Mouse (Mus musculus) myocyte (in vitro differentiated cells): ENCODE results near the gene Ntan1. TPM values are rescaled to one million over a fixed set of nuclear protein-coding genes. Genes with fewer than 3 reads are reported as not detected.
A peak's percentile ranks its signal among the peaks of the same experiment; 100 is the strongest.

ENCODE experiments used
- H3K27me3 ChIP-seq: one replicate; pipeline ENCODE4 v1.6.1; 2011; ENCODE audit not compliant: control insufficient read depth, insufficient read depth, insufficient read length
- H3K36me3 ChIP-seq: one replicate; pipeline ENCODE4 v1.6.1; 2011; ENCODE audit not compliant: control insufficient read depth, insufficient read depth
- H3K4me2 ChIP-seq: one replicate; pipeline ENCODE4 v1.6.1; 2011; ENCODE audit warnings: low read depth, control low read depth
- H3K4me3 ChIP-seq: one replicate; pipeline ENCODE4 v1.5.1; 2011; ENCODE audit warnings: mild to moderate bottlenecking, control low read depth, moderate library complexity
- H3K79me2 ChIP-seq: one replicate; pipeline ENCODE4 v1.6.1; 2011; ENCODE audit not compliant: control insufficient read depth, insufficient read depth
- H3ac ChIP-seq: one replicate; pipeline ENCODE4 v1.6.1; 2011; ENCODE audit not compliant: control insufficient read depth, insufficient read length
- CEBPB ChIP-seq: IDR thresholded peaks from 2 replicates; pipeline ENCODE4 v1.6.1; 2011; ENCODE audit warnings: mild to moderate bottlenecking, moderate library complexity; ENCODE audit not compliant: poor library complexity, insufficient read depth, severe bottlenecking
- E2F4 ChIP-seq: IDR thresholded peaks from one replicate; pipeline ENCODE4 v1.6.1; 2011; ENCODE audit warnings: mild to moderate bottlenecking, control low read depth, moderate library complexity; ENCODE audit not compliant: insufficient read depth
- MAX ChIP-seq: IDR thresholded peaks from one replicate; pipeline ENCODE4 v1.6.1; 2011; ENCODE audit warnings: low read depth, mild to moderate bottlenecking, control low read depth
- MYOD1 ChIP-seq, 3 experiments: IDR thresholded peaks; one replicate each; pipeline ENCODE4 v1.6.1; 2011; ENCODE audit warnings: control low read depth in 2 of 3, low read depth in 2 of 3, mild to moderate bottlenecking in 2 of 3, moderate library complexity in 1 of 3; ENCODE audit not compliant: insufficient read length in 2 of 3, control insufficient read depth in 1 of 3
- MYOG ChIP-seq, 3 experiments: IDR thresholded peaks; one replicate each; pipeline ENCODE4 v1.6.1; 2011; ENCODE audit warnings: control low read depth in 2 of 3, low read depth in 2 of 3, mild to moderate bottlenecking in 2 of 3; ENCODE audit not compliant: insufficient read length in 2 of 3, control insufficient read depth in 1 of 3, insufficient read depth in 1 of 3
- POLR2A ChIP-seq: IDR thresholded peaks from one replicate; pipeline ENCODE4 v1.6.1; 2011; ENCODE audit warnings: low read depth, mild to moderate bottlenecking, control low read depth, moderate library complexity; ENCODE audit not compliant: insufficient read length
- POLR2AphosphoS2 ChIP-seq: IDR thresholded peaks from one replicate; pipeline ENCODE4 v1.6.1; 2011; ENCODE audit warnings: low read depth, control low read depth; ENCODE audit not compliant: insufficient read length
- REST ChIP-seq: IDR thresholded peaks from one replicate; pipeline ENCODE4 v1.6.1; 2011; ENCODE audit warnings: mild to moderate bottlenecking, control low read depth, moderate library complexity; ENCODE audit not compliant: insufficient read depth, insufficient read length
- SRF ChIP-seq: IDR thresholded peaks from one replicate; pipeline ENCODE4 v1.6.1; 2011; ENCODE audit warnings: low read depth; ENCODE audit not compliant: control insufficient read depth, insufficient read length
- TCF12 ChIP-seq: IDR thresholded peaks from one replicate; pipeline ENCODE4 v1.6.1; 2011; ENCODE audit warnings: mild to moderate bottlenecking, control low read depth; ENCODE audit not compliant: poor library complexity, insufficient read depth, severe bottlenecking
- TCF3 ChIP-seq: IDR thresholded peaks from one replicate; pipeline ENCODE4 v1.6.1; 2011; ENCODE audit warnings: low read depth, control low read depth; ENCODE audit not compliant: insufficient read length
- USF1 ChIP-seq: IDR thresholded peaks from one replicate; pipeline ENCODE4 v1.6.1; 2011; ENCODE audit warnings: low read depth, mild to moderate bottlenecking, control low read depth, moderate library complexity
- polyA plus RNA-seq: library from polyadenylated mRNA; unstranded; fragments of >200 nt; fragmentation: generic; extraction: Trizol; gene quantifications from one replicate; pipeline ENCODE4 v1.2.1, GENCODE M21; 2012; ENCODE audit warnings: missing spikeins

Gene Ntan1
- polyA plus RNA-seq, 1 experiment = 28.8 TPM

GRCm38 (mm10) chr16:13819806-13820500, 1.3 kb downstream of the Ntan1 start:
- H3ac ChIP-seq = peak overlapping the region; percentile 77
- H3K4me2 ChIP-seq = peak overlapping the region; percentile 91
- no peaks in the 10 kb centered on the region for H3K79me2 ChIP-seq
- H3K4me3 ChIP-seq = peak overlapping the region; percentile 70
- TF ChIP-seq CEBPB (no peak), USF1 (no peak), SRF (no peak), MAX (no peak), E2F4 (no peak), REST (no peak), POLR2A (no peak), POLR2AphosphoS2 (no peak), MYOD1 (IDR thresholded peaks at IDR 0.05; ENCODE audit: control insufficient read depth in 1 of 3, insufficient read length in 2 of 3, low read depth in 2 of 3) (no peak), TCF3 (no peak)
- peaks cover 7% of the 10 kb centered on the region for H3K36me3 ChIP-seq
- no peaks in the 10 kb centered on the region for H3K27me3 ChIP-seq

- TF ChIP-seq SRF (no peak), TCF3 (no peak), REST (no peak), POLR2AphosphoS2 (no peak), TCF12 (no peak), CEBPB (no peak)
- Histone ChIP-seq H3K4me2 (peak overlapping the region; percentile 91), H3ac (no peak overlapping the region), H3K27me3 (no peaks in the 10 kb centered on the region), H3K4me3 (peak overlapping the region; percentile 70), H3K79me2 (no peaks in the 10 kb centered on the region), H3K36me3 (peaks cover 6% of the 10 kb centered on the region)
These were observed 2.1 kb downstream of the Ntan1 start for GRCm38 (mm10) chr16:13820771-13821170.

GRCm38 (mm10) chr16:13825781-13826490, 7.3 kb downstream of the Ntan1 start:
- no peak overlapping the region for H3ac ChIP-seq
- H3K36me3 ChIP-seq = peaks cover 4% of the 10 kb centered on the region
- TF ChIP-seq MYOD1 (IDR thresholded peaks at IDR 0.05; ENCODE audit: control insufficient read depth in 1 of 3, insufficient read length in 2 of 3, low read depth in 2 of 3) (peak in 2 of 3 experiments; percentile 8 to 30), REST (no peak)
- H3K4me3 ChIP-seq = no peak overlapping the region
- no peaks in the 10 kb centered on the region for H3K27me3 ChIP-seq
- H3K4me2 ChIP-seq = peak overlapping the region; percentile 7
- no peaks in the 10 kb centered on the region for H3K79me2 ChIP-seq

- TF ChIP-seq E2F4 (no peak), REST (no peak), CEBPB (no peak), MYOG (IDR thresholded peaks at IDR 0.05; ENCODE audit: control insufficient read depth in 1 of 3, insufficient read depth in 1 of 3, insufficient read length in 2 of 3, low read depth in 2 of 3) (no peak), USF1 (no peak), MYOD1 (IDR thresholded peaks at IDR 0.05; ENCODE audit: control insufficient read depth in 1 of 3, insufficient read length in 2 of 3, low read depth in 2 of 3) (no peak), MAX (no peak), TCF12 (no peak), POLR2A (no peak)
- no peaks in the 10 kb centered on the region for H3K79me2 ChIP-seq
- H3K4me3 ChIP-seq = no peak overlapping the region
- H3K4me2 ChIP-seq = no peak overlapping the region
- H3K27me3 ChIP-seq = no peaks in the 10 kb centered on the region
- H3K36me3 ChIP-seq = peaks cover 4% of the 10 kb centered on the region
- H3ac ChIP-seq = no peak overlapping the region
These were observed 7.9 kb downstream of the Ntan1 start for GRCm38 (mm10) chr16:13826511-13826910.

GRCm38 (mm10) chr16:13830444-13830843, 11.8 kb downstream of the Ntan1 start:
- Histone ChIP-seq H3K27me3 (no peaks in the 10 kb centered on the region), H3K36me3 (peaks cover 12% of the 10 kb centered on the region)
- TF ChIP-seq MYOG (IDR thresholded peaks at IDR 0.05; ENCODE audit: control insufficient read depth in 1 of 3, insufficient read depth in 1 of 3, insufficient read length in 2 of 3, low read depth in 2 of 3) (no peak), USF1 (no peak), POLR2AphosphoS2 (no peak), POLR2A (no peak), TCF12 (no peak), E2F4 (no peak), TCF3 (no peak), MYOD1 (IDR thresholded peaks at IDR 0.05; ENCODE audit: control insufficient read depth in 1 of 3, insufficient read length in 2 of 3, low read depth in 2 of 3) (no peak), REST (no peak), MAX (no peak), SRF (no peak), CEBPB (no peak)

More at GRCm38 (mm10) chr16:13830444-13830843, 11.8 kb downstream of the Ntan1 start:
- Histone ChIP-seq H3K4me3 (no peak overlapping the region), H3K79me2 (no peaks in the 10 kb centered on the region), H3K4me2 (no peak overlapping the region), H3ac (no peak overlapping the region)
